Mouse (Mus musculus): ENCODE measurements around the gene Cyp2ab1. TPM values are rescaled to one million over a fixed set of nuclear protein-coding genes. Genes with fewer than 3 reads are reported as not detected.

Gene Cyp2ab1
- polyA plus RNA-seq, 1 experiment, result 1.8 TPM

DNA sequence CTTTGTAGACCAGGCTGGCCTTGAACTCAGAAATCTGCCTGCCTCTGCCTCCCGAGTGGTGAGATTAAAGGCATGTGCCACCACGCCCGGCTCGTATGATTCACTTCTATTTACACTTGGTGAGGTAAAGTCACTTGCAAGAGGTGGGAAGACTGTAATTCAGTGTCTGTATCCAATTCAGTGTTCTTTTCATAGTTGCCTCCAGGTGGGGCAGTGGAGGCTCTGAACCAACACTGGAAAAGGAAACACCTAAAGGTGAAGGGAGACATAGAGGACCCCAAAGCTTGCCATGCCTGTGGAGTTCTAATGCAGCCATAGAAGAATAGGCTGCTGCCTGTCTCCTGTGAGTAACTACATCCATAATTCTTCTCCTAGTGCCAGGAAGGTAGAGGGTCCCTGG is 2.9 kb downstream of the Cyp2ab1 start:
- Histone ChIP-seq H3K4me3 (ENCODE audit: extremely low read depth, insufficient read depth, insufficient read length) (no peak overlapping the region), H3K4me1 (ENCODE audit: control insufficient read depth, insufficient read depth, insufficient read length) (0 out of 2 replicates have a peak, but pooled peaks cover 2% of the 10 kb centered on the region), H3K27me3 (ENCODE audit: control insufficient read depth, insufficient read depth, low read length) (no peaks in the 10 kb centered on the region), H3K27ac (ENCODE audit: insufficient read depth, low read length) (no peak overlapping the region), H3K36me3 (ENCODE audit: control insufficient read depth, insufficient read depth, low read length) (no peaks in the 10 kb centered on the region)
- no peak for DNase-seq (ENCODE audit: low read depth in 1 of 2, low spot score in 2 of 2)
- TF ChIP-seq POLR2A (IDR thresholded peaks at IDR 0.05; ENCODE audit: low read depth, low read length) (no peak), CTCF (IDR thresholded peaks at IDR 0.05; ENCODE audit: extremely low read depth, insufficient read depth, insufficient read length, insufficient replicate concordance) (no peak)
- WGBS, result 88% methylated on average over 4 of the region's 4 CpGs

DNA sequence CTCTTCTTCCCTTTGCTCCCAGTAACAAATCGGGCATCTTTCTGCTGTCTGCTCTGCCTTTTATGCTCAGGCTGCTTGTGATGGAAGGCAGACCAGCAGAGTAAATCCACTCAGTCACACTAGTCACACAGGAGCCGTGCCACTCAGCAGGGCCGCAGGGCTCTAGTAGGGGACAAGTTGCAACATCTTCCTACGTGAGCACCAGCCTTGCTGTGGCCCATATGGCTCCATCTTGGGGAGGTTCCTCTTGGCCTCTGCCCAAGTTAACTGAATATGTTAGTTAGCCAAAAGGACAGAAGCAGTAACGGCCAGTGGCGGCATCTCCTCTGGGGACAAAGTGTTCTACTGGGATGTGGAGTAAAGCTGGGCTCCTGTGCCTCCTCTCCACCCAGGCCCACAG is 8.4 kb downstream of the Cyp2ab1 start:
- no peaks in the 10 kb centered on the region for H3K36me3 ChIP-seq (ENCODE audit: control insufficient read depth, insufficient read depth, low read length)
- H3K4me3 ChIP-seq (ENCODE audit: extremely low read depth, insufficient read depth, insufficient read length), result no peak overlapping the region
- H3K4me1 ChIP-seq (ENCODE audit: control insufficient read depth, insufficient read depth, insufficient read length), result no peaks in the 10 kb centered on the region
- no peaks in the 10 kb centered on the region for H3K27me3 ChIP-seq (ENCODE audit: control insufficient read depth, insufficient read depth, low read length)
- H3K27ac ChIP-seq (ENCODE audit: insufficient read depth, low read length), result no peak overlapping the region
- 74% methylated on average over 6 of the region's 6 CpGs for WGBS
- TF ChIP-seq POLR2A (IDR thresholded peaks at IDR 0.05; ENCODE audit: low read depth, low read length) (no peak), CTCF (IDR thresholded peaks at IDR 0.05; ENCODE audit: extremely low read depth, insufficient read depth, insufficient read length, insufficient replicate concordance) (no peak)
- DNase-seq (ENCODE audit: low read depth in 1 of 2, low spot score in 2 of 2), result no peak

DNA sequence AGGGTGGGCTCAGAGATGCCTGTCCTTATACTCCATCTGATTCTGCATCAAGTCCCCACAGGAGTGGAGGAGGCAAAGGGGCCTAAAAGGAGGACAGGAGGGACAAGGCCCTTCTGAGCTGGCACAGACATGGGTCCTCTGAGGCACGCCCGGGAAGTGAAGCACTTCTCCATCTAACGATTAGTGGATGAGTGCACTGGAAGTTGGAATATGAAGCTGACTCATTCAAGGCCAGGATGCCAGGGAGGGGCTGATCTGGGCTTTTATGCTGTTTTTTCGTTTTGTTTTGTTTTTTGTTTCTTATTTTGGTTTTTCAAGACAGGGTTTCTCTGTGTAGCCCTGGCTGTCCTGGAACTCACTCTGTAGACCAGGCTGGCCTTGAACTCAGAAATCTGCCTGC is 9.9 kb downstream of the Cyp2ab1 start:
- H3K4me3 ChIP-seq (ENCODE audit: extremely low read depth, insufficient read depth, insufficient read length), result no peak overlapping the region
- no peaks in the 10 kb centered on the region for H3K36me3 ChIP-seq (ENCODE audit: control insufficient read depth, insufficient read depth, low read length)
- H3K4me1 ChIP-seq (ENCODE audit: control insufficient read depth, insufficient read depth, insufficient read length), result no peaks in the 10 kb centered on the region
- TF ChIP-seq CTCF (IDR thresholded peaks at IDR 0.05; ENCODE audit: extremely low read depth, insufficient read depth, insufficient read length, insufficient replicate concordance), result no peak
- no peak for TF ChIP-seq POLR2A (IDR thresholded peaks at IDR 0.05; ENCODE audit: low read depth, low read length)
- DNase-seq (ENCODE audit: low read depth in 1 of 2, low spot score in 2 of 2), result no peak
- H3K27me3 ChIP-seq (ENCODE audit: control insufficient read depth, insufficient read depth, low read length), result no peaks in the 10 kb centered on the region
- no peak overlapping the region for H3K27ac ChIP-seq (ENCODE audit: insufficient read depth, low read length)
- WGBS, result 80% methylated on average over 4 of the region's 4 CpGs

DNA sequence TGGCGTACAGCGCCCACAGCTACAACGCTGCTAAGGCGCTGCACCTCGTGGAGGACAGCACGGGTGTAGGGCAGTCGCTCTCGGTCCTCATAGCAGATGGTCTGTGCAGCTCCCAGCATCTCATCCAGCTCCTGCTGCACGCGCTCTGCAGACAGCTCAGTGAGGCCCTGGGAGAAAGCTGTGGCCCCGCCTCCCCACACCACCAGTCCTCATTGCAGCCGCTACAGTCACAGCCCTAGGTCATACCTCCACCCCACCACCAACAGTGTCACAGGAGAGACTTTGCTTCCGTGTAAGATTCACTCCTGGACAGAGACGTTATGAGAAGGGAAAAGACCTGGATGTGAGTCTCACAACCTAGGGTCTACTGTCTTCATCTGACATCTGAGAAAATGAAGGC is 12.9 kb downstream of the Cyp2ab1 start:
- WGBS, result 85% methylated on average over 14 of the region's 14 CpGs
- H3K36me3 ChIP-seq (ENCODE audit: control insufficient read depth, insufficient read depth, low read length), result no peaks in the 10 kb centered on the region
- TF ChIP-seq POLR2A (IDR thresholded peaks at IDR 0.05; ENCODE audit: low read depth, low read length) (no peak), CTCF (IDR thresholded peaks at IDR 0.05; ENCODE audit: extremely low read depth, insufficient read depth, insufficient read length, insufficient replicate concordance) (no peak)

DNA sequence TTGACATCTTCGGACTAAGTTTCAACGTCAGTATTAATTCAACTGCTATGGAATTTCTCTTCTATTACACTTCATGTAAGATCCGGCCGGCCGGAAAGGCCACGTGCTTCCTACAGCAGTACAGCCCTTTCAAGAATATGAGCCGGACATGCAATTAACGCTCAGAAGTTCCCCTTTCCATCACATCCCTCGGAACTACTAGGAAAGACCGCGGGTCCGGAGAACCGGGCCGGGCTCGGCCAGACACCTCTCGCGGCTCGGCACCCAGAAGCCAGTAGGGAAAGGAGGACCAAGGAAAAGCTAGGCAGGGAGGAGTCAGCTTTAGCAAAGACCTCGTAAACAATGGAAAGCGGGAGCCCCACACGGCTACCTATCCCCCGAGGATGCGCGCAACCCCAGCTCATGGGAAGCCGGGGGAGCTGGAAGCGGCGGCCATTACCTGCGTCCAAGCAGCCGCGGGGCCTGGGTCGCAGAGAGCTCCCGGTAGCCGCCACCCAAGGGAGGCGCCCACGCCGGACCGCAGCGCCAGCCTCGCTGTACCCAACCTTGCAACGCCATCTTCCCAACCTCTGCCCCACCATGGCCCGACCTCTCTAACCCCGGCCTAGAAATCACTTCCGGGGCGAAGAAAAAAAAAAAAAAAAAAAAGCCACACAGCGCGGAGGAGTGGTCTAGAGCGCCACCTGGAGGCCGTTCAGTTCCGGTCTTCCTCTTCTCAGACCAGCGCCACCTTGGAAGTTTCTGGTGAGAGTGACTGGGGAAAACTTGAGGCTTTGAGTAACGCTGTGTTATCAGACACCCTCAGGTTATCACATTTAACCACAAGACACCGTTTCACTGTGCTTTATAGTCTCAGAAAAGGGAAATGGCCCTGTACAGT is 23.2 kb downstream of the Cyp2ab1 start, which contains the start of gene Parl:
Gene Parl, minus strand, starts transcription at position 618 of the 880 bp plus-strand sequence.
- Histone ChIP-seq H3K4me1 (ENCODE audit: control insufficient read depth, insufficient read depth, insufficient read length) (peaks cover 8% of the 10 kb centered on the region; the same call in 1 of the 2 replicates), H3K36me3 (ENCODE audit: control insufficient read depth, insufficient read depth, low read length) (peaks cover 4% of the 10 kb centered on the region; the same call in 1 of the 2 replicates), H3K4me3 (ENCODE audit: extremely low read depth, insufficient read depth, insufficient read length) (peak within 1 kb of the TSS; percentile 95), H3K27ac (ENCODE audit: insufficient read depth, low read length) (peak within 1 kb of the TSS; percentile 68), H3K27me3 (ENCODE audit: control insufficient read depth, insufficient read depth, low read length) (no peaks in the 10 kb centered on the region)
- TF ChIP-seq POLR2A (IDR thresholded peaks at IDR 0.05; ENCODE audit: low read depth, low read length), result peak; percentile 22; the same call in 1 of the 2 replicates
- TF ChIP-seq CTCF (IDR thresholded peaks at IDR 0.05; ENCODE audit: extremely low read depth, insufficient read depth, insufficient read length, insufficient replicate concordance), result peak; percentile 91
- peak; percentile 70 to 88 for DNase-seq (ENCODE audit: low read depth in 1 of 2, low spot score in 2 of 2)
- under 1% methylated on average over 52 of the region's 52 CpGs for WGBS

More for the DNA sequence above, 12.9 kb downstream of the Cyp2ab1 start:
- H3K27me3 ChIP-seq (ENCODE audit: control insufficient read depth, insufficient read depth, low read length), result no peaks in the 10 kb centered on the region
- DNase-seq (ENCODE audit: low read depth in 1 of 2, low spot score in 2 of 2), result no peak
- H3K4me3 ChIP-seq (ENCODE audit: extremely low read depth, insufficient read depth, insufficient read length), result no peak overlapping the region
- no peaks in the 10 kb centered on the region for H3K4me1 ChIP-seq (ENCODE audit: control insufficient read depth, insufficient read depth, insufficient read length)
- H3K27ac ChIP-seq (ENCODE audit: insufficient read depth, low read length), result no peak overlapping the region

DNA sequence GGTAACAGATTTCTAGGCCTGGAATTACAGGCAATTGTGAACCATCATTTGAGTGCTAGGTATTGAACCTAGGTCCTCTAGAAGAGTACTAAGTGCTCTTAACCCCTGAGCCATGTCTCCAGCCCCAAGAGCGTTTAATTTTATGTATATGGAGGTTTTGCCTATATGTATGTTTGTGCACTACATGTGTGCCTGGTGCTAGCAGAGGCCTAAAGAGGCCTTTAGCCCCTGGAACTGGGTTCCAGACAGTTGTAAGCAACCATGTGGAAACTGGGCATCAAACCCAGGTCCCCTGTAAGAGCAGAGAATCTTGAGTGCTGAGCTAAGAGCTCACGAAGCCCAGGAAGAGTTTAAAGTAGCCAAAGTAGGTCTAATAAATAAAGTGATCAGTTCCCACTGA is 25.1 kb downstream of the Cyp2ab1 start:
- no peak for TF ChIP-seq POLR2A (IDR thresholded peaks at IDR 0.05; ENCODE audit: low read depth, low read length)
- TF ChIP-seq CTCF (IDR thresholded peaks at IDR 0.05; ENCODE audit: extremely low read depth, insufficient read depth, insufficient read length, insufficient replicate concordance), result no peak

DNA sequence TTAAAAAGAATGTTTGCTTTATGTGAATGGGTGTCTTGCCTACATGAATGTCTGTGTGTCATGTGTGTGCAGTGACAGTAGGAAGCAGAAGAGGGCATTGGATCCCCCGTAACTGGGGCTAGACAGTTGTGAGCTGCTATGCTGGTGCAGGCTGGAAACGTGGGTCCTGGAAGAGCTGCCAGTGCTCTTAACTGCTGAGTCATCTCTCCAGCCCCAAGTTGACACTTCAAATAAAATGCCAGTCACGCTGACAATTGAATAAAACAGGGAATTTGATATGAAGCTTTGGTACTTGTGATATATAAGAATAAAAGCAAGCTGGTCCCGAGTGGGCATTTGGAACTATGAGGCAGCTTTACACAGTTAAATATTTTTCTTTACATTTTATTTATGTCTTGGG is 45.0 kb downstream of the Cyp2ab1 start:
- no peak overlapping the region for H3K27ac ChIP-seq (ENCODE audit: insufficient read depth, low read length)
- WGBS, result 77% methylated on average over 4 of the region's 4 CpGs
- peaks cover 30% of the 10 kb centered on the region for H3K36me3 ChIP-seq (ENCODE audit: control insufficient read depth, insufficient read depth, low read length)

More for the DNA sequence above, 25.1 kb downstream of the Cyp2ab1 start:
- Histone ChIP-seq H3K4me1 (ENCODE audit: control insufficient read depth, insufficient read depth, insufficient read length) (peaks cover 8% of the 10 kb centered on the region; the same call in 1 of the 2 replicates), H3K36me3 (ENCODE audit: control insufficient read depth, insufficient read depth, low read length) (peaks cover 10% of the 10 kb centered on the region), H3K27ac (ENCODE audit: insufficient read depth, low read length) (no peak overlapping the region), H3K27me3 (ENCODE audit: control insufficient read depth, insufficient read depth, low read length) (no peaks in the 10 kb centered on the region), H3K4me3 (ENCODE audit: extremely low read depth, insufficient read depth, insufficient read length) (no peak overlapping the region)
- 95% methylated on average over 2 of the region's 2 CpGs for WGBS
- DNase-seq (ENCODE audit: low read depth in 1 of 2, low spot score in 2 of 2), result no peak

More for the DNA sequence above, 45.0 kb downstream of the Cyp2ab1 start:
- Histone ChIP-seq H3K4me1 (ENCODE audit: control insufficient read depth, insufficient read depth, insufficient read length) (no peaks in the 10 kb centered on the region), H3K4me3 (ENCODE audit: extremely low read depth, insufficient read depth, insufficient read length) (no peak overlapping the region), H3K27me3 (ENCODE audit: control insufficient read depth, insufficient read depth, low read length) (no peaks in the 10 kb centered on the region)
- no peak for TF ChIP-seq CTCF (IDR thresholded peaks at IDR 0.05; ENCODE audit: extremely low read depth, insufficient read depth, insufficient read length, insufficient replicate concordance)
- TF ChIP-seq POLR2A (IDR thresholded peaks at IDR 0.05; ENCODE audit: low read depth, low read length), result no peak
- DNase-seq (ENCODE audit: low read depth in 1 of 2, low spot score in 2 of 2), result no peak
